Comparison of ENCODE assay signal across 8 mouse cellular contexts in genomic region chr6:21985732-21986540, GRCm38 (mm10). TPM values are rescaled to one million over a fixed set of nuclear protein-coding genes. Genes with fewer than 3 reads are reported as not detected.
A peak's percentile ranks its signal among the peaks of the same experiment; 100 is the strongest.
DNase-seq lines count a peak whose midpoint lies in the region; ATAC-seq lines count a peak whose summit lies in the region.

Gene Cped1, plus strand, starts transcription at chr6:21985916.

- no peaks in the 10 kb centered on the region for H3K36me3 ChIP-seq in hindbrain, embryonic 16.5 days (ENCODE audit: control insufficient read depth, insufficient read depth, low read length)
- H3K36me3 ChIP-seq in liver, embryonic 13.5 days: no peaks in the 10 kb centered on the region

- peak; percentile 8 for DNase-seq in cerebellum, adult 11 months
- no peak for DNase-seq in cerebellum, adult 8-10 months
- peak; percentile 16 for DNase-seq in cerebellum, adult 9-10 months
- peak; percentile 76 for DNase-seq in gastrocnemius, postnatal 10 days
- DNase-seq in liver, embryonic 13.5 days: no peak
- DNase-seq in naive thymus-derived CD4-positive, alpha-beta T cell, adult 2 months (ENCODE audit: low read depth): peak; percentile 14
- peak; percentile 60 for DNase-seq in urinary bladder, postnatal 14 days (ENCODE audit: low spot score)

- peak within 1 kb of the TSS; percentile 53 for H3K4me3 ChIP-seq in hindbrain, embryonic 16.5 days (ENCODE audit: low read length)
- H3K4me3 ChIP-seq in liver, embryonic 13.5 days (replicated peaks): peak within 1 kb of the TSS; percentile 49

- H3K9ac ChIP-seq in hindbrain, embryonic 16.5 days (ENCODE audit: low read depth, low read length): peak within 1 kb of the TSS; percentile 53
- peak within 1 kb of the TSS; percentile 42 for H3K9ac ChIP-seq in liver, embryonic 13.5 days

- H3K27ac ChIP-seq in hindbrain, embryonic 16.5 days (ENCODE audit: low read depth, low read length): no peak within 1 kb of the TSS
- peak within 1 kb of the TSS; percentile 55 for H3K27ac ChIP-seq in liver, embryonic 13.5 days

- ATAC-seq in hindbrain, embryonic 16.5 days: peak; percentile 81
- peak; percentile 68 for ATAC-seq in liver, embryonic 13.5 days (ENCODE audit: low read depth)

- WGBS in hindbrain, embryonic 16.5 days: under 1% methylated on average over 38 of the region's 38 CpGs
- 1% methylated on average over 38 of the region's 38 CpGs for WGBS in liver, embryonic 13.5 days (ENCODE audit: insufficient replicate concordance)

- H3K4me2 ChIP-seq in hindbrain, embryonic 16.5 days (ENCODE audit: low read length): peak within 1 kb of the TSS; percentile 100
- H3K4me2 ChIP-seq in liver, embryonic 13.5 days: peak within 1 kb of the TSS; percentile 64

- H3K4me1 ChIP-seq in hindbrain, embryonic 16.5 days (ENCODE audit: control insufficient read depth, insufficient read depth, low read depth, low read length): peaks cover 17% of the 10 kb centered on the region
- H3K4me1 ChIP-seq in liver, embryonic 13.5 days (replicated peaks): peaks cover 6% of the 10 kb centered on the region

- no peaks in the 10 kb centered on the region for H3K9me3 ChIP-seq in hindbrain, embryonic 16.5 days (ENCODE audit: control insufficient read depth, low read length)
- no peaks in the 10 kb centered on the region for H3K9me3 ChIP-seq in liver, embryonic 13.5 days (replicated peaks)

- peaks cover 10% of the 10 kb centered on the region for H3K27me3 ChIP-seq in hindbrain, embryonic 16.5 days (replicated peaks; ENCODE audit: control insufficient read depth, insufficient read depth, low read length)
- H3K27me3 ChIP-seq in liver, embryonic 13.5 days: peaks cover 37% of the 10 kb centered on the region

RNA-seq across cellular contexts. Expression of gene Cped1, which starts in this region (rescaled TPM):
- total RNA-seq in gastrocnemius, postnatal 10 days (2021): 10 to 100 TPM; 15.9 to 27.6 TPM
- 3.1 and 5.2 TPM in 2 replicates for polyA plus RNA-seq in hindbrain, embryonic 16.5 days (2015; fragmentation: Nextera tagmentation; extraction: Ambion mirVana)
- polyA plus RNA-seq in liver, embryonic 13.5 days (2015; fragmentation: Nextera tagmentation; extraction: Ambion mirVana): 2.2 and 3.2 TPM in 2 replicates

Comparison
In these comparisons a context has a peak if more than half of its experiments do, and no peak if none do; other contexts are left out.
1. DNase-seq: peak in cerebellum, adult 11 months (single experiment), cerebellum, adult 9-10 months (single experiment), gastrocnemius, postnatal 10 days (single experiment), naive thymus-derived CD4-positive, alpha-beta T cell, adult 2 months (single experiment) and urinary bladder, postnatal 14 days (single experiment); none in cerebellum, adult 8-10 months (single experiment) and liver, embryonic 13.5 days (single experiment).